Mouse (Mus musculus) G1E-ER4 (cell line): ENCODE measurements around the gene Mboat7. TPM values are rescaled to one million over a fixed set of nuclear protein-coding genes. Genes with fewer than 3 reads are reported as not detected.

Experiments
- GATA1 ChIP-seq: IDR thresholded peaks from one replicate; pipeline ENCODE4 v1.8.0; 2012; ENCODE audit warnings: low read length, inconsistent platforms
- polyA plus RNA-seq: library from polyadenylated mRNA; stranded (reverse); fragments of >175 nt; gene quantifications from 2 replicates; pipeline ENCODE4 v1.2.3, GENCODE M21; 2012

Mboat7 gene
- polyA plus RNA-seq, 1 experiment, result 108 TPM

DNA sequence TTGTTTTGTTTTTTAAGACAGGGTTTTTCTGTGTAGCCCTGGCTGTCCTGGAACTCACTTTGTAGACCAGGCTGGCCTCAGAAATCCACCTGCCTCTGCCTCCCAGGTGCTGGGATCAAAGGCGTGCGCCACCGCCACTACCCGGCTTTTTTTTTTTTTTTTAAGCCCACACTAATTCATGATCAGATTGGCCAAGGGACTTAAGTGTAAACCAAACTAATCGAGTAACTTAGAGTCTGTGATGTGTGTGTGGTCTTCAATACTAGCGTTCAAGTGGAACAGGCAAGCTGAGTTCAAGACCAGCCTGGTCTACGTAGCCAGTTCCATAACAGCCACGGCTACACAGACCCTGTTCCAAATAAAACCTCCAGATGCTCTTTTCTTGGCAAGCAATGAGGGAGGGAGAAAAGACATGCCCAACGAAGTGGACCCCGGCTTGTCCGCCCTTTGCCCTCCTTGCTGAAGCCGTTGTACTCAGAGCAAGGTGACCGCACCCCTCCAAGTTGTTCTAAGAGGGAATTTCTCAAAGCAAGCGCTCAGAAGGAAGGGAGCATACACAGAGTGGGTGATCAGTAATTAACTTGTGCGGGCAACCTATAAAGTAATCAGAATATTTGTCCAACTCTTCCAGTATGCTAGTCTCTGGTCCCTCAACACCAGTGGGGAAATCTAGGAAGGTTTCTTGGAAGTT is 28.7 kb downstream of the Mboat7 start:
- TF ChIP-seq GATA1, result no peak

DNA sequence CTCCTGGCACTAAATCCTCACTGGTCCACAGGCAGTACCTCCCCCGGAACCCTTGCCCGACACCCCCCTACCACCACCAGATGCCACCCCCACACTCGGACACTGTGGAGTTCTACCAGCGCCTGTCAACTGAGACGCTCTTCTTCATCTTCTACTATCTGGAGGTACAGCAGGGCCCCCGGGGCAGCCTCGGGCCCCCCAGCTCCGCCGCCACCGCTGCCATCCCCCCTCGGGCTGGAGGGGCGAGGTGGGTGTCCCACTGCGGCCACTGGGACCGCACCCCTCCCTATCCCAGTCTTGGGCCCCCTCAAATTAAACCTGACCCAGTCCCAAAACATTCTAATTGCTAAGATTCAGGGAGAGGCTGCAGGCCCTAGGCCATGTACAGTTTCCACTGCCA is 34.7 kb downstream of the Mboat7 start:
- no peak for TF ChIP-seq GATA1

DNA sequence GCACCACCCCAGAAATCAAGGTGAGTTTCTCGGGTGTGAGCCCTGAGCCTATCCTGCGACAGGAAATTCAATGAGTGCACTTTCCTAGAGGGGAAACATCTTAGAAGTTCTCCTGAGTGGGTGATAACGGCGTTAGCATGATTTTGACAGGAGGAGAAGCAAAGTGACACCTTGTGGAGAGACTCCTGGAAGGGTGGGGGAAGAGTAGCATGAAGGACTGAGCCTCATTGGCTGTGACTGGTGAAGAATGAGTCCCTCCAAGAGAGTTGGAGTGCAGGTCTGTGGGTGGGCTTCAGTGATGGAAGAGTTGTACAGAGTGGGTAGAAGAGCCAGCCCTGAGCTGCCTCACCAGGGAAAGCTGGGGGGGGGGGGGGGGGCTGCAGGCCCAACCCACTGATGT is 36.4 kb downstream of the Mboat7 start:
- no peak for TF ChIP-seq GATA1

DNA sequence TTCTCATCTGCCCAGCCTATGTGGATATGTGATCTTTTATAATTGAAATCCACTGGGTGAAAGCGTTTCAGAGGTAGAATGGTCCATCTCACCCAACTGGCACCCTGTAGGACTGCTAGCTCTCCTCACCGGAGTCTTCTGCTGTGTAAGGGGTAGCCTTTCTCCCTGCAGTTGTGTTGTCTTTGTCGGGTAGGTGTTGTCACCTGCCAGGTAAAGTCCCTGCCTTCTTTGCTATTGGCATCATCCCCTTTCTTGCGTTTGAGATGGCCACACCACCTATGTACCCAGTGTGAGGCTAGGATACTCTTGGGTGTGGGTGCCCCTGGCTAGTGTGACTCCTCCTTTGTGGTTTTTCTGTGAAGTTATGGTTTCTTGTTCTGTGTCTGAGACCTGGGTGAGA is 46.7 kb downstream of the Mboat7 start:
- TF ChIP-seq GATA1, result no peak

DNA sequence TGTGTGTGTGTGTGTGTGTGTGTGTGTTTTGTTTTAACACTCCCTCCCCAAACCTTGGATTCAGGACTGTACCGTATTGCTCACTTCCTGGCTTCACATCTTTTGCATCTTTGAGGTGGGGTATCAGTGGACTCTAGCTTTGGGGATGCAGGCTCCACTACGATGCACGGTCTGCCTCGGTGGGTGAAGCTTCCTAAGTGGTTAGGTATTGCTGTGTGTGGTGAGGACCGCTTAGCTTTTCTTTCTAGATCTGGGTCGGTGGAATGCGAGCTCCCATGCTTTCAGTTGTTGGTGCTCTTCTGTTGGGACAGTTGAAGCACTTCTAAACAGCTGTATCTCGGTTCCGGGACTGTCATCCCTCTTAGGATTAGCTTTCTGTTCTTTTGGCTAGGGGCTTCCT is 47.1 kb downstream of the Mboat7 start:
- no peak for TF ChIP-seq GATA1

DNA sequence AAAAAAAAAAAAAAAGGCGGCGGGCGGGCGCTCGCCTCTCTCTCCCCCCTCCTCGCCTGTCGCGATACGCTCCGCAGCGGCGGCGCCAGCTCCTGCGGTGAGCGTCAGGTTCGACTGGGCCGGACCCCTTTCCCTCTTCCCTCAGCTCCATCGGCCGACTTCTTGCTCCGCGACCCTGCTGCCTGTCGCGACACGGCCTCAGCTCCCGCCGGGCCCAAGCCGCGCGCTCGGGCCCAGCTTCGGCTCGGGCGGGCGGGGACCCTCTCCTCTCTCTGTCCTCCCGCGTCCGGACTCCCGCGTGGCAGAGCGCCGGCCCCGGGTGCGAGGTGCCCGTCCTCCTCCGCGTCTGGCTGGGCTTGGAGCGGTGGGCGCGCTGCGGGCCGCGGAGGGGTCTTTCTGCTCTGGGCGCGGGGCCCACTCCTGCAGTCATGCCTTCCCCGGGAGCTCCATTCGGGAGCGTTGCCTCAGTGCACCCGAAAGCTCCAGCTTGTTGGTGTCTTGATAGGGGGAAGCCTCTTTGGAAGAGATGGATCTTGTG is 47.8 kb downstream of the Mboat7 start:
- TF ChIP-seq GATA1, result no peak

DNA sequence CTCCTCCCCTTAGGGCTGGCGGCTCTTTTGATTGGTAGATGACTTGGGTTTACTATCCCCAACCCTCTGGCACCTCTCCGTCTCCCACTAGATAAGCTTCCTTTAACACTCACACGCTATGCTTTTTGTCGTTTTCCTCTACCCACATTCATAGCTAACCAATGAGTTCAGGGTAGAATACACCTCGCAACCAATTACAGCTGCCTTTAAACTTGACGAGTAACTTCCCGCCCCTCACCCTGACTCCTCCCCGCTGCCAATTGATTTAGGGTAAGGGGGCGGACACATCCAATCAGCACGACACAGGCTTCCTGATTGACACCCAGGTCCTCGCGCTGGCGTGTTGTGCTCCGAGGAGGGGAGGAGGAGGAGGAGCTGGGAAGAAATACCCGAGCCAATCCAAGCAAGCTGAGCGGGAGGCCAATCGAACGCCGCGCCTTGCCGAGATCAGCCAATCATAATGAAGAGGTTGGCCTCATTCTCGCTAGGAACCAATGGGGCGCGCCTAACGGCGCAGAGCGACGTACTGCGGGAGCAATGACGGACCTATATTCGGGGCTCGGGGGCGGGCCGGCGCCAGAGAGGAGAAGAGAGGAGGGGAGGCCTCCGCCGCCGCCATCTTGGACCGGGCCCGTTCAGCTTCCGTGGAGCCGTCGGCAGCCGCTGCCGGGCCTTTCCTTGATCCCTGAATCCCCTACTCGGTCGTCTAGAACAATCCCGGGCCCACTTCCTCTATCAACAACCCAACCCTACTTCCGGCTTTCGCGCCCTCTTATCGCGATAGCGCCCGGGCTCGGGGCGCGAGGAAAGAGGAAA is 48.4 kb downstream of the Mboat7 start, which contains the start of gene Cnot3:
Gene Cnot3 (plus strand): TSS at position 597 of the 816 bp plus-strand sequence.
- no peak for TF ChIP-seq GATA1

DNA sequence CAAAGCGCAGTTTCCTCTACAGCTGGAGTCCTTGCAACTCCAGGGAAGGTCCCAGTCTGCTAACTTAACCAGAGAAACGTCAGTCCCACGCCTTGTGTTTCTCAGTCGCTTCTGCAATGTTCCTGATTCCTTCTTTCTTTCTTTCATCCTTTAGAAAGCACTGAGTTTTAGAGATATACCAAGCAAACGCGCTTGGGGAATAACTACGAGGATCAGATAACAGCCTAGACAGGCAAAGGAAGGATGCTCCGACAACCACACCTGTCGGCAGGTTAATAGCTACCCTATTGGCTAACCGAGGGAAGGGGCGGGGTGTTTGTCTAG is 49.0 kb downstream of the Mboat7 start:
- no peak for TF ChIP-seq GATA1

DNA sequence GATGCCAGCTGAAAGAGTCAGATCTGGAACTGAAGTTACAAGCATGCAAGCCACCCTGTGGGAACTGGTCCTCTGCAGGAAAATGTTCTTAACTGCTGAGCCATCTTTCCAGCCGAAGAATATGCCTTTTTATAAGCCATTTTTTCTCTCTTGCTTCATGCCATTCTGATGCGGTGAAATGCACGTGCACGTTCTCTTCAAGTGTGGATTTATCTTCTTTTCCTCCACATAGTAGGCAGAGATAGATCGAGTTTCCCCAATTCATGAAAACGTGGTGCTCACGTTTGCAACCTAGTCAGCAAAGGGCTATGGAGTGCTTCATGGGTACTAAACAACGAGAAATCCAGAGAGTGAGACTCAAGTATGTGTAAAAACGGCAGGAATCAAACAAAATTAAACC is 49.5 kb downstream of the Mboat7 start:
- TF ChIP-seq GATA1, result no peak

DNA sequence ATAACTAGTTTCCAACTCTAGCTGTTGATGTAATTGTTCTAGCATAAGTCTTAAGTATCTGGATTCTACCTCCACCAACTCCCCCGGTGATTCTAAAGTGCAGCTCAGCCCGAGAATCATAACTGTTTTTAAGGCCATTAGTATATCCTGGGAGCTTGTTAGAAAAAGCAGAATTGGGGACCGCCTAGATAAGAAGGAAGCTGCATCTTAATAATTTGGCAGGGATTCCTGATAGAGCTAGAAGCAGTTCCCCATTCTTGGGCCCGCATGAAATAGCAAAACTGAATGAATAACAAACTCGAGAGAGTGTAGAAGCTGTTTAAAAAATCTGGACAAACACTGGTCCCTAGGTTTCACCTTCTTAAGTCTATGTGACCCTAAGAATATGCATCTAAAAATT is 49.9 kb downstream of the Mboat7 start:
- no peak for TF ChIP-seq GATA1

DNA sequence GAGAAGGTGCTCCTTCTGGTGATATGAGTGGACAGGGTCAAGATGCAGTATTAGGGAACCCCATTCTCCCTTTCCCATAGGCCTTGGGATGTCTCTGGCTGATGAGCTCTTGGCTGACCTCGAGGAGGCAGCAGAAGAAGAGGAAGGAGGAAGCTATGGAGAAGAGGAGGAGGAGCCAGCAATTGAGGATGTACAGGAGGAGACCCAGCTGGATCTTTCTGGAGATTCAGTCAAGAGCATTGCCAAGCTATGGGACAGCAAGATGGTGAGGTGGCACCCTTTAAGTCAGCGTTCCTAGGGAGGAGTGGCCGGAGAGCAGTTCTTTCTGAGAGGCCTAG is 62.9 kb downstream of the Mboat7 start:
- TF ChIP-seq GATA1, result no peak

DNA sequence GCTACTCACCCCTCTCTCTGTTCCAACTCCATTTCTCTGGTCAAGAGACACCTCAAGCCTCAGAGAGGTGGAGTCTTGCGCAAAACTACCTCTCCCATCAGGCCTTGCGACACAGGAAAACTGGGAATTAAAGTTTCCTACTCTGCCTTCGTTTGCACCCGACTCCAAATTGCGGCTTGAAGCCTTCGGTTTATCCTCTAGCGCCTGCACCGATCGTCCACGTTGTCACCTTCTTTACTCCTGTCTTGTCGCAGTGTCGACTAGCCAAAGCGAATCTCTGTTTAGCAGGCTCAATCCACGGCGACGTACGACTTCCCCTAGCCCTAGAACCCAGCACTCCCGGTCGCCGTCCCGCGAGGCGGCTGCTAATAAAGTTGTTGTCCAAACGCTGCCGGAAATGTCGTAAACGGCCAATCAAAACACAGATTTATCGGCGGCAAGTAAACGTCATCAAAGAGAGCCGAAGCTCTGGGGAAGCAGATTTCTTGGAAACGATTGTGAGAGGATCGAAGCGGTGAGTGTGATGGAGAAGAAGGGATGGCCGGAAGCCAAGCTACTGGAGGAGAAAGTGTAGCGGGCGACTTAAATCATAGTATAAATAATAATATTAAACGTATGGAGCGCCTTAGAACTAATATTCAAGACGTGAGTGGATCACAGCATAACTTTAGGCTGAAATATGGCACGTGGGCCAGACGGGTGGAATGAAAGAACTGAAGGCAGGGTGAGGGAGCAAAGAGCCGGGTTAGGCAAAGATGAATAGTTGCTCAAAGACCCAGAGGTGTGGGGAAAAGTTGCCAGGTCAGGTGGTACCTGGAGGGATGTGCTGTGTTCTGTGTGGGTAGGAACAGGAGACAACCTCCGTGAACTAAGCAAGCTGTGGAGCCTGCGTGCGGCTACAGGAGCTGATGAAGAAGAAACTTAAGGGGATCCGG is 63.5 kb downstream of the Mboat7 start, which contains the start of the genes Tfpt and Prpf31:
Gene Tfpt (minus strand): TSS at position 387 of the 935 bp plus-strand sequence.
Gene Prpf31 (plus strand): TSS at position 443 of the 935 bp plus-strand sequence.
- TF ChIP-seq GATA1, result no peak

DNA sequence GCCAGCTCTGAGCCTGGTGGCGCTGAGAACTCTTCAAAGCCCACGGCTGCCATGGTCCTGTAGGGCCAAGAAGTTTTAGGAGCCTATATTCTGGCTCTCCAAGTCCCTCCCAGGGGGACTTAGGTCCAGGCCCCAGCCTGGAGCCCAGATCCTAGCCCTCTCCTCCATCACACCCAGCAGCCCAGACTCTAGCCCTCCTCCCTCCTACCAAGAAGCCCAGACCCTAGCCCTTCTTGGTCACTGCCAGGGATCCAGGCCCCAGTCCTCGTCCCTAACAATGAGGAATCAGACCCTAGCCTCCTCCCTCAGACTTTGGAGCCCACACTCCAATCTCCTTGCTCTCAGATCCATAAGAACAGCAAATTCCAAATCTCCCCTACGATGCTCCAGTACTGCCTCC is 64.3 kb downstream of the Mboat7 start:
- TF ChIP-seq GATA1, result no peak

Other genes starting within 250 kb of the Mboat7 start
- gene Tarm1, start 190.9 kb downstream of the Mboat7 start, polyA plus RNA-seq, result 0.04 TPM in 1 of 2 replicates, not detected in the other
- gene Oscar, start 77.4 kb downstream of the Mboat7 start, polyA plus RNA-seq, result not detected in 2 replicates
- gene Ndufa3, start 76.2 kb downstream of the Mboat7 start, polyA plus RNA-seq, result 24.6 and 27.8 TPM in 2 replicates
- gene Tfpt, start 63.6 kb downstream of the Mboat7 start, polyA plus RNA-seq, result 61.8 and 88.2 TPM in 2 replicates
- gene Prpf31, start 63.5 kb downstream of the Mboat7 start, polyA plus RNA-seq, result 110 and 112 TPM in 2 replicates
- gene Cnot3, start 48.3 kb downstream of the Mboat7 start, polyA plus RNA-seq, result 785 and 904 TPM in 2 replicates
- 20.3 and 21.6 TPM in 2 replicates for gene Leng1, start 27.7 kb downstream of the Mboat7 start, polyA plus RNA-seq
- gene Tmc4, start 16.0 kb downstream of the Mboat7 start, polyA plus RNA-seq, result 0.55 and 0.80 TPM in 2 replicates
- gene Tsen34, start 660 bp downstream of the Mboat7 start, polyA plus RNA-seq, result 105 and 122 TPM in 2 replicates
- 450 and 1,340 TPM in 2 replicates for gene Rps9, start 10.5 kb upstream of the Mboat7 start, polyA plus RNA-seq
- gene Pirb, start 26.9 kb upstream of the Mboat7 start, polyA plus RNA-seq, result 0.02 and 0.03 TPM in 2 replicates
- gene Gm15448, start 132.2 kb upstream of the Mboat7 start, polyA plus RNA-seq, result not detected in 2 replicates
- gene Pira2, start 151.5 kb upstream of the Mboat7 start, polyA plus RNA-seq, result not detected in 2 replicates
- not detected in 2 replicates for gene Gm14548, start 204.6 kb upstream of the Mboat7 start, polyA plus RNA-seq
- gene Lilra6, start 222.0 kb upstream of the Mboat7 start, polyA plus RNA-seq, result not detected in 2 replicates